Mouse (Mus musculus) lung, postnatal 14 days (tissue): Measurements from ENCODE around the gene Ptgr1.
A peak's percentile ranks its signal among the peaks of the same experiment; 100 is the strongest.

Experiments used
- DNase-seq: peaks from one replicate; pipeline ENCODE4 v3.0.0; 2021

The Ptgr1 gene

GRCm38 (mm10) chr4:58986540-58987190 is at the start of gene Ptgr1:
Gene Ptgr1 (minus strand): TSS chr4:58987119.
- DNase-seq = peak; percentile 89

DNA sequence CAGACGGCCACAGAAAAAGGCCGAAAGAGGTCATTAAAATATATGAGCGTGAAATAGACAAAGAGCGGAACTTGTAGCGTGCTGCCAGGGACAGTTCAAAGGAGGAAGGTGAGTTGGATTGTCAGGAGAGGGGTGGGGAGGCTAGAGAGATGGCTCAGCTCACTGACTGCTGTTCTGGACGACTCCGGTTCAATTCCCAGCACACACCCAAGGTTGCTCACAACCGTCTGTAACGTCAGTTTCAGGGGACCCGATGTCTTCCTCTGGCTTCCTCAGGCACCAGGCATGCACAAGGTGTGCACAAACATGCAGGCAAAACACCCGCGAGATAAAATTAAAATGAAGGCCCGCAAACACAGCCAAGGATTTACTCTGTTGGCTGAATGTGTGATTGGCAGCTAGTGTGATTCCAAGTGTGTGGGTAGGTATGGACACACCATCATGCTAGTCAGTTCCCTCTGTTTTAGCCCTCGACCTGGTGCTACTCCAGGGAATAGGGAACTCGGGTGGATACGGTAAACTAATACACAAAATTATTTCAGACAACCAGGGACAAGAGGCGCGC is 48.9 kb upstream of the Ptgr1 start:
- no peak for DNase-seq

DNA sequence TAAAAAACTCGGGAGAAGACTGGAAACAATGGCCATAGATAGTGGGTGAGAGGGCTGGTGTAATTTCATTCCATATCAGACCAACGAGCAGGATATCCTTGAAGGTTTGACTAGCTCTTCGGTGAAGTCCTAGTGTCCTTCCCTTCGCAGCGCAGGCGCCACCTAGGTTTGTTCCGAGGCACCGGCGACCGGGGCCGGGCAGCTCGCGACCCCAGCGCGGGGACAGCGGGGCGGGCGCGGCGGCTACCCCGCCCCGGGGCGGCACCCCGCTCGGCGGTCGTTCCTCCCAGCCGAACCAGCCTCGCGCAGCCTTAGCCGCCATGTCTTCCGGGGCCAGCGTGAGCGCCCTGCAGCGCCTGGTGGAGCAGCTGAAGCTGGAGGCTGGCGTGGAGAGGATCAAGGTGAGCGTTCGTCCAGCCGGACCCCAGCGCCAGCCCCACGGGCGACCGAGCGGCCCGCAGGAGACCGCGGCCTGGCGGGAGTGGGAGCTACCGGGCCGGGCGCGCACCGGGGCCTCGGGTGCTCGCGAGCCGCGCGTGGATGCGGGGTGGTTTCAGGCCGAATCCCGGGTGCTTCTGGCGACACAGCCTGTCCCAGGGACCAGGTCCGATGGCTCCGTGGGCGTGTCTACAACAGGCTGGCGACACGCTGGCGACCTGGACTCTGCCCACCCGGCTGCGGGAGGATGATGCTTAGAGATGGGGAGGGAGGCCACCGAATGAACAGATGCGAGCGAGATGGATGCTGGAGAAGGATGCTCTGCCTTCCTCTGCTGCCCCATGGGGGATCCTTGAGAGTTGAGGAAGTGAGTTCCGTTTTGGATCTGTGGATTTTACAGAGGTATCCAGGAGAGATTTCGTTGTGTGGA is 48.2 kb upstream of the Ptgr1 start, which contains the start of gene Gng10:
Gng10 (plus strand) TSS at position 171 of the 868 bp plus-strand sequence.
- DNase-seq = peak; percentile 71

DNA sequence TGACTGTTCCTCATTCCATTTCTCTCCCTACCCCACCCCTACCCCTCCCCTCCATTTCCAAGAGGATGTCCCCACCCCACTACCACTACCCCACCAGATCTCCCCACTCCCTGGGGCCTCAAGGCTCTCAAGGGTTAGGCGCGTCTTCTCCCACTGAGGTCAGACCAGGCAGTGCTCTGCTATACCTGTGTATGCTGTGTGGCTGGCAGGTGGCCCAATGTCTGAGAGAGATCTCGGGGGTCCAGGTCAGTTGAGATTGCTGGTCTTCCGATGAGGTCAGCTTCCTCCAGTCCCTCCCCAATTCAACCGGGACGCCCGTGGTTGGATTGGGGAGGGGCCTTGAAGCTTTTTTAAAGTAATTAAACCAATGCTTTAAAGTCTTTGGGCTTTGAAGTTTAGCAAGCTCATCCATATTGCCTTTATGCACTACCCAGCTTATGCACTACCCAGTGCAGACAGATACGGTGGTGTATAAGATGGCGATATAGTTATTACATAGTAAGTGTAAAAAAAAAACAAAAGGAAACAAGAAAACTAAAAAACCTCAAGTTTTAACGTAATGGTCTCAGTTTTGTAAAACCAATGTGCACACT is 47.5 kb upstream of the Ptgr1 start:
- DNase-seq = no peak

- no peak for DNase-seq
Observed at GRCm38 (mm10) chr4:59016922-59017321, 30.0 kb upstream of the Ptgr1 start.

DNA sequence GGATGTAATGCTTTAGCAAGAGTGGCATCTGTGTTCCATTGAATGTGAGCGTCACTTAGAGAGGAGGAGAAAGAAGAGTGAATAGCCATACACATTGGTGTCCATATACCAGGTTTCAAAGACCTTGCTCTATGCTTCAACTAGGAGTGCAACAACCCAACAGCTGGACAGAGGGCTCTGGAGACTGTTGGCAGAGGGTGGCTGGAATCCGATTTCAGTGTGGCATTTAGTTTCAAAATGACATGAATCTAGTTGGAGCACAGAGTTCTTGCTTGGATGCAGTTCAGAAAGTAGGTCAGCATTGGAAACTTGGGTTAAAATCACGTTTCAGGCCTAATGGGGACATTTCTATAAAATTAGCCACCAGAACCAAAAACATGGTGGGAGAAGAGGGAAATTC is 28.3 kb upstream of the Ptgr1 start:
- no peak for DNase-seq

DNA sequence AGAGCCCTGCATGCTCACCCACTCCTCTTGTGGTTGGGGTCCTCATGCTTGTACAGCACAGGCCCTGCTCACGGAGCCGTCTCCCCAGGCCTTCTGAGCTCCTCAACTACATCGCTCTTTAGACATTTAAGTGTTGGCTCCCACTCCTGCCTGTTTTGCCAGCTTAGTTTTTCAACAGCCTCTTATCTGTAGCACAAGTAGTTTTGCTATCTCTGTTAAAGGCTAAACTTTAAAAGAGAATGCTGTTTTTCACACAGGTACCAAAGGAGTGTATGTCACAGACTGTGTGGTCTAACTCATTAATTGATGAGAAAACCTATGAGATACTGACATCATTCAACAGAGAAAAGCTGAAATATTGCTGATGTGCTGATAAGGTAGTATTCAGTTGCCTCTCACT is 24.5 kb upstream of the Ptgr1 start:
- no peak for DNase-seq

GRCm38 (mm10) chr4:59009696-59010095 is 22.8 kb upstream of the Ptgr1 start:
- DNase-seq = no peak

- no peak for DNase-seq
Observed at GRCm38 (mm10) chr4:59009186-59009585, 22.3 kb upstream of the Ptgr1 start.

DNA sequence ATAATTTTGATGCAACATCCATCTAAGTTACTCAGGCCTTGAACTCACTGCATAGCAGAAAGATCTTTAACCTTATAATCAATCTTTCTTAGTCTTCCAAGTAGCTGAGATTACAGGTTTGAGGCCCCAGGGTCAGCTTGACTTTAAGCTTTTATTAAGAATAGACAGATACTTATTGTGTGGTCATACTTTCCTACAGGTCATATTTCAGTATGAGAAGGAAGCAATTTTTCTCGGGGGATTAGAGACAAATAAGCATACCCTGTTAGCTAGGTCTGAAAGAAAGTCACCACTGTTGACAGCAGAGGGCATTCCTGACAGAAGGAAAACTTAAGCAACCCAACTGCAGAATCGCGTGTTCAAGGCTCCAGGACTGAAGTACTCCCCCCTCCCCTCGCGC is 21.1 kb upstream of the Ptgr1 start:
- DNase-seq = no peak

DNA sequence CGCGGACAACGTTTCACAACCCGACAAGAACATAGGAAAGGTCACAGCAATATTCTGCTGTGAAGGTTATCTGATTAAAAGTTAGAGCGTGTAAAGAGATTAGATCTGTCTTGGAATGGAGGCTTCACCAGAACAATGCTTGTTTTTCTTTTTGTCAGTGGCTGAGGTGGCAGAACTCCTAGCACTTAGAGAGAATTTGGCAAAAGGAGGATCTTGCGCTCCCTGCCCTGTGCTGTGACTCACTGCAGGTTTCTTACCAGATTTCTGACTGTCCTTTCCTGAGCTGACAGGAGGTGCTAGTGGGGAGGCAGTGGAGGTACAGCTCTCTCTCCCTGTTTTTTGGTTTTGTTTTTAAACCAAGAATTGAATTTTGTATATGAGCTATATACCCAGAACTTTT is 20.1 kb upstream of the Ptgr1 start:
- no peak for DNase-seq

GRCm38 (mm10) chr4:59006211-59006610 is 19.3 kb upstream of the Ptgr1 start:
- DNase-seq = no peak

- DNase-seq = no peak
Observed at GRCm38 (mm10) chr4:59003806-59004200, 16.9 kb upstream of the Ptgr1 start.

DNA sequence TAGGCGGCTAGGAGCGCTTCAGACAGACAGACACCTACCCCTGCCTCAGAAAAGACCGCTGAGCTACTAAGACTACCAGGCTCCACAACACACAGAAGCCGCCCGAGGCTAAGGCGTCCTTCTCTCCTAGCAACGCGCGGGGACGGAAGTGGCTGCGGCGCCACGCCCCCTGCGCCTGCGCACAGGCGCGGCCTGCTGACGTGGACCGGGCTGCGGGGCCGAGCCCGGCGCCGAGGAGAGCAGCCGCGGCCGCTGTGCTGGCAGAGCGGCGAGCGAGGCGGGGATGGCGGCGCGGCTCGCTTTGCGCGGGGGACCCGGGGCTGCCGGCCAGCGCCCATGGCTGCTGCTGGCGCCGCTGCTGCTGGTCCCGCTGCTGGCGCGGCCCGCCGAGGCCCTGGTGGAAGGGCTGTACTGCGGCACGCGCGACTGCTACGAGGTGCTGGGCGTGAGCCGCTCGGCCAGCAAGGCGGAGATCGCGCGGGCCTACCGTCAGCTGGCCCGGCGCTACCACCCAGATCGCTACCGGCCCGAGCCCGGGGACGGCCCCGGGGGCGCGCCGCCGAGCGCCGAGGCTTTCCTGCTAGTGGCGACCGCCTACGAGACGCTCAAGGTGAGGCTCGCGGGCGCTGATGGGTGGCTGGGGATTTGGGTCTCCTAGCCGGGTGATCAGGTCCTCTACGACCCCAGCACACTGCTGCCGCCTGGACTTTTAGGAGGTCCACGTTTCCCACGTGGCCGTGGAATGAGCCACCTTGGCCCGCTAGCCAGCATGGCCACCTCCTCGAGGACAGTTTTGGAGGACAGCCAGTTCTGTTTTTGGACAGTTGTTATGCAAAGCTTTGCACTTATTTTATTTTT is 16.3 kb upstream of the Ptgr1 start, which contains the start of gene Gm20503:
Gm20503 (plus strand) TSS at position 263 of the 858 bp plus-strand sequence.
- DNase-seq = peak; percentile 93

- peak; percentile 48 for DNase-seq
Observed at GRCm38 (mm10) chr4:59000614-59001013, 13.7 kb upstream of the Ptgr1 start.

DNA sequence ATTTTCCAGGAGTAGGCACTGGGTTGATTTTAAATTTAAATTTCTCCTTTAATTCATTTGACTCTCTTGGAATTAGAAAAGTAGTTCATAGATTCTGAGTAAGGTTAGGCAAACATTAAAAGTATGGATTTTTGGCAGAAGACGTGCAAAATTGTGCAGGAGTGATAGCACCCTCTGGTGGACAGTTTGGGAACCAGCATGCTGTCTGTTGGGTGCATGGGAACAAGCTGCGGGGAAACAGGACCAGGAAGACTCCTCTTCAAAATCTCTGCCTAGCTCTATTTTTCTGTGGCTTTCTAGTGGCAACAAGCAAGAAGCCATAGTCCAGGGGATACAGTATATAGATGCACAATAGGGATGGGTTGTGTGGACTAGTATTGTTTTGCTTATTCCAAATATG is 12.8 kb upstream of the Ptgr1 start:
- peak; percentile 81 for DNase-seq

DNA sequence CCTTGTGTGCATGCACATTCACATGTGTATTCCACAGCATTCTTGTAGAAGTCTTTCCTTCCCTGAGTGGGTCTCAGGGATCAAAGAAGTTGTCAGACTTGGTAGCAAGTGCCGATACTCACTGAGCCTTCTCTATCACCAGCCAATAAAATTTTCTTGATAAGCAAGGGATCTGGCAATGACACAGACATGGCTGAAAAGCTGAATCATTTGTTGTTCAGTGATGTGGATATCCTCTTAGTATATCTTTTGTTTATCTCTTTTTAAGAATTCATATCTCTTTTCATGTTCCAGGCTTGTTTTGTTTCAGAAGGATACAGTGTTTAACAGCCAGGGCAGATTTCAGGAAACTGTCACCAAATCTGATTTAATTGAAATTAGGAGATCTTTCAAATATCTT is 11.8 kb upstream of the Ptgr1 start:
- no peak for DNase-seq

- DNase-seq = no peak
Observed at GRCm38 (mm10) chr4:58997081-58997480, 10.2 kb upstream of the Ptgr1 start.

GRCm38 (mm10) chr4:58995251-58995693 is 8.4 kb upstream of the Ptgr1 start:
- no peak for DNase-seq

DNA sequence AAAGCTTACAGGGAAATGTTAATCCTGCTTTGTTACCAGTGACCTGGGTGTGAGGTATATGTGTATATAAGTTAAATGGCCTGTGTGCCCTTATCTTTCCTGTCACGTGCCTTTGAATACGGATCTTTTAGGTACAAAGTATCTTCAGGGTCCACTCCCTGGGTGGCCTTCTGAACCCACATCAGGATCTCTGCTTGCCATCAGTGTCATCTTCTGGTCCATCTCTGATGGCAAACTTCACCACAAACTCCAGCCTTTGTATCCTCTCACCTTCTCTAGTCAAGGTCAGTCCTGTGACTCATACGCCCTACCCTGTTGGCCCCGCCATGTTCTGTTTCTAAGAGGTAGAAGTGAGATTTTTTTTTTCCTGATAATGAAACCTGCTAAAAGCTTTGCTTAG is 7.8 kb upstream of the Ptgr1 start, which contains the start of gene Dnajc25:
Dnajc25 (plus strand) TSS at position 301 of the 400 bp plus-strand sequence.
- no peak for DNase-seq

DNA sequence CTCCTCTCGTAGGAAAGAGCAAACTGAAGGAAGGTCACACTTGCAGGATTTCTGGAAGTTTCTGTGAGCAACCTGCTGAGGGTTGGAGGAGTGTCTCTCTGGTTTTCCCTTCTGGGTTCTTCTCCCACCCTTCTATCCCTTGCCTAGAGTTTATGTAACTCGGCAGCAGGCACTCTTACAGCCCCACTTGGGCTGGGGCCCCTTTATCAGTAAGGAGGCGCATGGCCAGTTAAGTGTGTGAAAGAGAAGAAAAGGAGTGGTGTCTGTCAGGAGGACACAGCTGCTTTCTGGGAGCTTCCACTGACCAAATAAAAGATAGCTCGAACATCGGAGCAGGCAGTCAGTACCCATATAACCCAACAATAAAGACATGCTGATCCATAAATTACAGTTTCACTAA is 5.3 kb upstream of the Ptgr1 start:
- no peak for DNase-seq
